Mouse (Mus musculus) neutrophil, adult 83 days (primary cell): ENCODE data around the gene Arl4a. TPM values are rescaled to one million over a fixed set of nuclear protein-coding genes. Genes with fewer than 3 reads are reported as not detected.

Experiments
- total RNA-seq, 2 experiments: library from RNA; stranded (reverse); gene quantifications; one replicate each; pipeline ENCODE4 v1.2.4; 2023

Arl4a gene
- 10 to 100 TPM; 13.4 to 17.8 TPM for total RNA-seq

GRCm38 (mm10) chr12:40037876-40038463 lies at the start of gene Arl4a:
TSS of gene Arl4a (minus strand) at chr12:40038025.

Other genes starting within 250 kb of the Arl4a start
- under 1 TPM in 1 of 2 experiments, not detected in 1; 0.18 TPM for gene Scin, start 96.2 kb upstream of the Arl4a start, total RNA-seq
- 1 to 10 TPM; 1.2 to 2.0 TPM for gene Lsmem1, start 161.5 kb upstream of the Arl4a start, total RNA-seq
- 100 to 1,000 TPM; 229 to 236 TPM for gene Ifrd1, start 210.5 kb upstream of the Arl4a start, total RNA-seq